Mouse (Mus musculus) forebrain, embryonic 12.5 days (tissue): Measurements from ENCODE around the gene Cfap100. TPM values are rescaled to one million over a fixed set of nuclear protein-coding genes. Genes with fewer than 3 reads are reported as not detected.

ENCODE experiments used
- ATAC-seq: fragments of 200-750 bp; cut with Nextera tagmentation; 2 replicates; pipeline ENCODE4 v1.8.0; 2017; ENCODE audit warnings: moderate TSS enrichment; ENCODE audit not compliant: low FRiP score
- H3K27ac ChIP-seq: fragments of 300-500 bp; sonication (generic); 2 replicates; pipeline ENCODE4 v1.5.1; 2016; ENCODE audit warnings: mild to moderate bottlenecking
- H3K27me3 ChIP-seq: fragments of 300-500 bp; sonication (generic); 2 replicates; pipeline ENCODE4 v1.6.1; 2016; ENCODE audit warnings: mild to moderate bottlenecking
- H3K36me3 ChIP-seq: fragments of 300-500 bp; sonication (generic); replicated peaks from 2 replicates; pipeline ENCODE4 v1.6.1; 2016; ENCODE audit warnings: mild to moderate bottlenecking
- H3K4me1 ChIP-seq: fragments of 300-500 bp; sonication (generic); 2 replicates; pipeline ENCODE4 v1.6.1; 2016
- H3K4me2 ChIP-seq: fragments of 300-500 bp; sonication (generic); 2 replicates; pipeline ENCODE4 v1.6.1; 2016; ENCODE audit warnings: mild to moderate bottlenecking, moderate library complexity
- H3K4me3 ChIP-seq: fragments of 300-500 bp; sonication (generic); replicated peaks from 2 replicates; pipeline ENCODE4 v1.5.1; 2016; ENCODE audit warnings: mild to moderate bottlenecking
- H3K9ac ChIP-seq: fragments of 300-500 bp; sonication (generic); 2 replicates; pipeline ENCODE4 v1.6.1; 2016; ENCODE audit warnings: mild to moderate bottlenecking
- H3K9me3 ChIP-seq: fragments of 300-500 bp; sonication (generic); 2 replicates; pipeline ENCODE4 v1.6.1; 2016
- WGBS: fragments of 180-500 bp; shearing (Covaris S2); methylation state at CpG from one replicate; pipeline ENCODE4 v1.1.7; 2016; 5-methylcytosine and 5-hydroxymethylcytosine counted together
- polyA plus RNA-seq: library from polyadenylated mRNA; unstranded; fragments of >200 nt; fragmentation: Nextera tagmentation; extraction: Ambion mirVana; gene quantifications from 2 replicates; pipeline ENCODE4 v1.2.1, GENCODE M21; 2016

Gene Cfap100
- 1.9 and 2.6 TPM in 2 replicates for polyA plus RNA-seq

DNA sequence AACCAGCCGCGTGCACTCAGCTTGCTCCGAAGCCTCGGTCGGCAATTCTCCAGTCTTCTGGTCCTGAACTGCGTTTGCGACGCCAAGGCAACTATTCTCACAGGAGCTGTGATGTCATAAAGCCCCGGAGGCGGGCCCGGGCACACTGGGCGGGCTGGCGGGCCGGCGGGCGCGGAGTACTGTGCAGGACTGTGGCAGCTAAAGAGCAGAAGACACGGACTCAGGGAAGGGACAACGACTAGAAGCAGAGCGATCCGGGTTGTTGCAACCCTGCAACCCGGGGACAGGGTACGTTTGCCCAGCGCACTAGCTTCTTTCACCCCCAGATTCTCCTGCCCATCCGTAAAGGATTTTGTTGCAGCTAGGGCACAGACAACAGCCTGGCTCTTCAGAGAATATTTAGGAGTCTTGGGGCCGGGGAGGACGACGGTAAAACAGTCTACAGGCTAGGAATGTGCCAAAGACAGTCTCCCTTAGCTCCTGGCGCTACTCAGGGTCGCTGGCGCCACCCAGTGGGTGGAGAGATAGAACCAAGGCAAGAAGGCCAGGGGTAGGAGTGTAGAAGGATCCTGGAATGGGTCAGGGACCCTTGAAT lies at the start of gene Cfap100:
Gene Cfap100, minus strand, starts transcription at position 418 of the 595 bp plus-strand sequence.
- Histone ChIP-seq H3K9ac (peak within 1 kb of the TSS; percentile 56), H3K4me2 (peak within 1 kb of the TSS; percentile 64), H3K27me3 (peaks cover 24% of the 10 kb centered on the region), H3K4me3 (peak within 1 kb of the TSS; percentile 39), H3K9me3 (no peaks in the 10 kb centered on the region), H3K27ac (peak within 1 kb of the TSS; percentile 6; the same call in 1 of the 2 replicates), H3K36me3 (no peaks in the 10 kb centered on the region), H3K4me1 (peaks cover 12% of the 10 kb centered on the region)
- WGBS = 2% methylated on average over 31 of the region's 31 CpGs
- peak; percentile 89 for ATAC-seq

DNA sequence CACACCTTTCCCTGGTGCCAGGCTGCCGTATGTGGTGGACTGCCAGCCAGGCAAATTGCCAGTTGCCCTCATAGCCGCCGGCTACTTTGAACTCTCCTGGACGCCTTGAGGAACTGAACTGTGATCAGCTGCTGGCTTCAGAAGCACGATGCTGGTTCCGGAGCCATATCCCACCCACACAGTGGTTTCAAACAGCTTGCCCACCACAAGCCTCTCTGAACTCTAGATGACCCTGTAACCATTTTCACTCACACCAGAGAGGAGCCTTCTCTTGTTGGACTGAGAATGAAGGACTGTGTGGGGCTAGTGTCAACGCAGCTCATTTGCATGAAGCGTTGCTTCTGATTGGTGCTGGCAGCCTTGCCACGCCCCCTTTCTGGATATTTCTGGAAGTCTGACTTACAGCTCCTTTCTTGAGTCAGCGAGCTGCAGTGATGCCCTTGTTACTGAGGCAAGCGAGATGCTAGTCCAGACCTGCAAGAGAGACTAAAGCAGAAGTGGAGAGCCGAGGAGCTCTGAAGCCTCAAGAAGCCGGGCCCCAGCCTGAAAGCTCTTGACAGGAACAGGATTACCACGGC lies 48.4 kb upstream of the Cfap100 start:
- Histone ChIP-seq H3K4me2 (no peak overlapping the region), H3K27ac (no peak overlapping the region), H3K27me3 (no peaks in the 10 kb centered on the region), H3K9me3 (no peaks in the 10 kb centered on the region), H3K36me3 (no peaks in the 10 kb centered on the region), H3K4me1 (no peaks in the 10 kb centered on the region), H3K9ac (no peak overlapping the region), H3K4me3 (no peak overlapping the region)
- no peak for ATAC-seq
- 71% methylated on average over 14 of the region's 14 CpGs for WGBS

DNA sequence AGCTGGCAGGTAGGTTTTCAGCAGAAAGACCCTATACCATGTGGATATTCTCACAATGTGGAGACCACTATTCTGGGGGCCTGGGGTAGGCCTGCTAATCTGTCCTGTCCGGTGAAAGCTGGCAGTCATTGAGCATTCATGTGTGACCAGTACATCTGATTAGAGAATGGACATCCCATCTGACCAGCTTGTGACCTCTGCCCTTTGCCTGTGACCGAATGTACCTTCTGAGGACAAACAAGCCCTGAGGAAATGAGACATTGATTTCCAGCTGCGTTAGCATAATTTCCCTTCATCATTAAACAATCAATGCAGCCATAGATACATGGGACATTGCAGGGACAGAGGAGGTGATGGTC lies 47.2 kb upstream of the Cfap100 start:
- no peaks in the 10 kb centered on the region for H3K27me3 ChIP-seq
- WGBS = 71% methylated on average over 3 of the region's 3 CpGs
- no peaks in the 10 kb centered on the region for H3K9me3 ChIP-seq
- H3K4me1 ChIP-seq = no peaks in the 10 kb centered on the region
- no peak overlapping the region for H3K27ac ChIP-seq
- no peaks in the 10 kb centered on the region for H3K36me3 ChIP-seq
- no peak for ATAC-seq
- no peak overlapping the region for H3K4me3 ChIP-seq
- H3K9ac ChIP-seq = no peak overlapping the region
- H3K4me2 ChIP-seq = no peak overlapping the region

DNA sequence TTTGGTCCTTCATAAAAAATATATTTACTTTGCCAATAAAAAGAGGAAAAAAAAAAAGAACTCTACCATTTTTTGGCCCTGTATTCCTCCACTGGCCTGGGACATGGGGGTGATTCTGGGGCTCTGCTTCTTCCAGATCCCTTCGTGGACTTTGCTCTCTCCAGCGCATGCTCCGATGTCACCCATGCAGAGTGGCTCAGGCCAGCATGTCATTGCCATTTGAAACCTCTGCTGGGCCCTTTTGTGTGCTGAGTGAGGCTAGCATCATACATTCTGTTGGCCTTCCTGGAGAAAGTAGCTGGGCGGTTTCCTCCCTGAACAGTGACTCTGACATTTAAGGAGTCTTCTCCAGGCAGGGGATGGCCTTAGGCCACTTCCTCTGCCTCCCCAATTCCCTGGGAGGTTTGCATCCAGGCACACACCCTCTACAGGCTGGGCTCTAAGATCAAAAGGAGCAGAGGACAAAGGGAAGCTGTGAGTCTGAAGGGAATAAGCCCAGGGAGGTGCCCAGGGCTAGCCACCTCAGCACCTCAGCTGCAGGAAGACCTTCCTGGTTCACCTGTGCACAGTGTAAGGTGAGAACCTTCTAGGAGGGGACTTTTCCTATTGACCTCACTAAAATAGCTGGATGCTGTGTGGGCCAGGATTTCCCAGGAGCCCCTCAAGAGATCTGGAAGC lies 46.7 kb upstream of the Cfap100 start:
- 77% methylated on average over 4 of the region's 4 CpGs for WGBS
- no peak for ATAC-seq
- Histone ChIP-seq H3K36me3 (no peaks in the 10 kb centered on the region), H3K27me3 (no peaks in the 10 kb centered on the region), H3K9me3 (no peaks in the 10 kb centered on the region), H3K27ac (no peak overlapping the region), H3K9ac (no peak overlapping the region), H3K4me2 (no peak overlapping the region), H3K4me1 (no peaks in the 10 kb centered on the region), H3K4me3 (no peak overlapping the region)

DNA sequence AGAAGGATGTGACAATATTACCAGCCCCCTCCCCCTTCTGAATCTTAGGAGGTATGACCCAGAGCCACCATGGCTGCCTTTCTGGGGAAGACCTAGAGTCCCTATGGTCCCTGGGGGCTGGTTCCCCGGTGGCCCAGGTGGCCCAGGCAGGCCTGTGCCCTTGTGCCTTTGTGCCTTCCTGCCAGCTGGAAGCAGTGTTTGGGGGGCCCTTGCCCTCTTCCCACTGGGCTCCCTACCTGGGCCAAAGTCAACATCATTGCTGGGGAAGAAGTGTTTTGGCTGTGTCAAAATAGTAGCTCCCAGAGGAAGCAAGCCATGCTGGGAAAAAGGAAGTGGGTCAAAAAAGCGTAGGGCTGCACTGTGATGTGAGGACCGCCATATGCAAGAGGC lies 45.8 kb upstream of the Cfap100 start:
- H3K9ac ChIP-seq = no peak overlapping the region
- H3K9me3 ChIP-seq = no peaks in the 10 kb centered on the region
- H3K4me3 ChIP-seq = no peak overlapping the region
- H3K27me3 ChIP-seq = no peaks in the 10 kb centered on the region
- 89% methylated on average over 3 of the region's 3 CpGs for WGBS
- H3K27ac ChIP-seq = no peak overlapping the region
- no peaks in the 10 kb centered on the region for H3K36me3 ChIP-seq
- no peaks in the 10 kb centered on the region for H3K4me1 ChIP-seq
- no peak for ATAC-seq
- H3K4me2 ChIP-seq = no peak overlapping the region

DNA sequence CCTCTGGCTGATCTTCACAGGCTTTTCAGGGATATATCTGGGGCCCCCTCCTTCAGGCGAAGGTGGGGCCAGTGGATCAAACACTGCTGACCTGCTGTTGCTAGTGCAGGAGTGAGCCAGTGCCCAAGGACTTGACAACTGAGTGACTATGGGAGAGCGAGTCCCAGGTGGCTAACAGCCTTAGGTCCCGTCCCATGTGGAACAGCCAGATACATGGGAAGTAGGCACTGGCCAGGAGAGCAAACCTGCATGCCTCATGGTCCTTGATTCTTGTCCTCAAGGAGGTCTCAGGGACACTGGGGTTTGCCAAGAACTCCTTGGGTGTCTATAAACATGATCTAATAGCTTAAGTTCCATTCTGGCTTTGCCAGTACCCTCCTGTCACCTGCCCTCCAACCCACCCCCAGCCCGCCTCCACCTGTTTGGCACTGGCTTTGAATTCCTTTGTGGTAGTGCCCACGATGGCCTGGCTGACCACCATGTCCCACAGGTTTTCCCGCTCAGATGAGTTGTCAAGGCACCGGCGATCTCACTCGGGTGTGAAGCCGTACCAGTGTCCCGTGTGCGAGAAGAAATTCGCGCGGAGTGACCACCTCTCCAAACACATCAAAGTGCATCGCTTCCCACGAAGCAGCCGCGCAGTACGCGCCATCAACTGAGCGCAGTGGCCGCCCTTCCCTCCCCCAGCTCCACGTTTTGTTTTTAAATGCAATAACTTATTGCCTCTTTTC lies 45.2 kb upstream of the Cfap100 start:
- H3K27ac ChIP-seq = no peak overlapping the region
- H3K9ac ChIP-seq = no peak overlapping the region
- no peaks in the 10 kb centered on the region for H3K9me3 ChIP-seq
- no peak overlapping the region for H3K4me2 ChIP-seq
- ATAC-seq = no peak
- WGBS = 95% methylated on average over 24 of the region's 24 CpGs
- no peak overlapping the region for H3K4me3 ChIP-seq
- no peaks in the 10 kb centered on the region for H3K36me3 ChIP-seq
- no peaks in the 10 kb centered on the region for H3K27me3 ChIP-seq
- no peaks in the 10 kb centered on the region for H3K4me1 ChIP-seq

DNA sequence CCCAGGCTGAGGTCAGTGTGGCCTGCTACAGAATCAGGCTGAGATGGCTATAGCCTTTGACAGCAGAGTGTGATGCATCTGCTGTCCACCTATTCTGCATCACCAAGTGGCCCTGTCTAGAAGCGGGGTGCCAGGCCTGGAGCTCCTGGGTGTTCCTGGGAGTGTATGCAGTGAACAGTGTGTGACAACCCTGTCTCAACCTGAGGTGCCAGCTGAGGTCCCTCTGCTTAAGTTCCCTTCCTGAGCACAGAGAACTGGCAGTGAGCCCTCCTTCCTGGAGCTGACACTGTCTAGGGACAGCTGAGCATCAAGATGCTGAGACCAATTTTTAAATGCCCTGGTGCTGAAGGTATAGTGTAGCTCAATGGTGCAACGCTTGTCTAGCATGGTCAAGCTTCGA lies 44.1 kb upstream of the Cfap100 start:
- no peaks in the 10 kb centered on the region for H3K27me3 ChIP-seq
- H3K4me2 ChIP-seq = no peak overlapping the region
- 89% methylated on average over 3 of the region's 3 CpGs for WGBS
- no peak overlapping the region for H3K27ac ChIP-seq
- no peak for ATAC-seq
- no peaks in the 10 kb centered on the region for H3K36me3 ChIP-seq
- no peak overlapping the region for H3K9ac ChIP-seq
- no peaks in the 10 kb centered on the region for H3K4me1 ChIP-seq
- H3K9me3 ChIP-seq = no peaks in the 10 kb centered on the region
- no peak overlapping the region for H3K4me3 ChIP-seq

DNA sequence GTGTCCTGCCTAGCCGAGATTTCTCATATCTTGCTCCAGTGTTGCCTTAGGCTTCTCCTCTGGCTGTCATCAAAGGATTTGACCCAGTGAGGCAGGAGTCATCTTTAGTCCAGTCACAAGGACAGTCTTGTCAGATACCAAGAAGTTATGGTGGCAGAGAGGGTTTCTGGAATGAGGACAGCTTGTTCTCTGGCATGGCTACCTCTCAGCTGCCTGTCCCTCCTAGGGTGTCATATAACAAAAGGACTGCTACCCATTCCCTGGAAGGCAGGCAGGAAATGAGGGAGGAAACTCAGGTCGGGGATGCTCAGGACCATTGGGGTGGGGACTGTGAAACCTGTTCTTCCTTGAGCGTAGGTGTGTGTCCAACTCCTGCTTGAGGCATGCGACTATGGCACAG lies 43.5 kb upstream of the Cfap100 start:
- Histone ChIP-seq H3K4me1 (no peaks in the 10 kb centered on the region), H3K9me3 (no peaks in the 10 kb centered on the region), H3K9ac (no peak overlapping the region), H3K4me2 (no peak overlapping the region), H3K27me3 (no peaks in the 10 kb centered on the region), H3K27ac (no peak overlapping the region), H3K4me3 (no peak overlapping the region), H3K36me3 (no peaks in the 10 kb centered on the region)
- 79% methylated on average over 4 of the region's 4 CpGs for WGBS
- no peak for ATAC-seq

DNA sequence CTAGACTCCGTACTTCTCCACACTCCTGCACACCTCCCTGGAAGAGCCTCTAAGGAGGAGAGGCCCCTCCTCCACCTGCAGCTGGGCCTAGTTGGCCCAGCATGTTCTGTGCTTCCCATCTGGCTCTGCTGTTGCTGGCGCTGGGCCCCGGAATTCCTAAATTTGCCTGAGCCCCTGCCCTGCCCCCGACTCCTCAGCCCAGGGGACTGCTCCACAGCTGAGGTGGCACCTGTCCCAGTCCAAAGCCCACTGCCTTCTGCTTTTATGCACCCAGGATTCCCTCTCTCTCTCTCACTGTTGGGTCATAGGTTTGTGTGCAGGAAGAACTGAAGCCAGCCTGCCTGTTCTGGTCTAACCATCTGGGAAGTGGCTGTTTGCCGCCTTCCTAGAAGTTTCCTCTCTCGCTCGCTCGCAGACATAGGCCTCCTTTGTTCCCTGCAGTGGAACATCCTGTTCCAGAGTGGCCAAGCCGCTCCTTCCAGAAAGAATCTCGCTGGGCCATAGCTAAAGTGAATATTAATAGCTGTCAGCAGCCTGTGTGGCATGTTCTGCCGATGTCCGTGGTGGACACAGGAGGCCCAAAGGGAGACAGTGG lies 42.4 kb upstream of the Cfap100 start:
- WGBS = 75% methylated on average over 12 of the region's 12 CpGs
- Histone ChIP-seq H3K27ac (0 out of 2 replicates have a peak overlapping the region, but pooled peaks have one; percentile 1), H3K9ac (no peak overlapping the region), H3K4me2 (no peak overlapping the region), H3K4me3 (no peak overlapping the region), H3K4me1 (no peaks in the 10 kb centered on the region), H3K27me3 (no peaks in the 10 kb centered on the region), H3K9me3 (no peaks in the 10 kb centered on the region), H3K36me3 (no peaks in the 10 kb centered on the region)
- no peak for ATAC-seq

DNA sequence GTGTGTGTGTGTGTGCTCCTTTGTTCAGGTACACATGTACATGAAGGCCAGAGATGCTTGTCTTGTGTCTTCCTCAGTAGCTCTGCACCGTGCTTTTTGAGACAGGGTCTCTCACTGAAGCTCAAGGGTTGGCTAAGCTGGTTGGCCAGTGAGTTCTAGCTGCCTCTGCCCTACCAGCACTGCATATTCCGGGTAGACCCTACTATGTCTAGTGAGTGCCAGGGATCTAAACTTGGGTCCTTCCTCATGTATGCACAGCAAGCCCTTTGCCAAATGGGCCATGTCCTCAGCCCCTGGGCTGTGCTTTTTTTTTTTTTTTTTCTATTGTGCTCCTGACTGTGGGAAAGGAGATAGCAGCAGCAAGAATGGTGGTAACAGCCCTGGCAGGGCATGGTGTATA lies 41.7 kb upstream of the Cfap100 start:
- WGBS = 93% methylated on average over 2 of the region's 2 CpGs
- no peak overlapping the region for H3K9ac ChIP-seq
- no peaks in the 10 kb centered on the region for H3K4me1 ChIP-seq
- peaks cover 2% of the 10 kb centered on the region; the same call in 1 of the 2 replicates for H3K27me3 ChIP-seq
- no peaks in the 10 kb centered on the region for H3K36me3 ChIP-seq
- no peak overlapping the region for H3K27ac ChIP-seq
- no peaks in the 10 kb centered on the region for H3K9me3 ChIP-seq
- H3K4me3 ChIP-seq = no peak overlapping the region
- no peak overlapping the region for H3K4me2 ChIP-seq
- no peak for ATAC-seq

DNA sequence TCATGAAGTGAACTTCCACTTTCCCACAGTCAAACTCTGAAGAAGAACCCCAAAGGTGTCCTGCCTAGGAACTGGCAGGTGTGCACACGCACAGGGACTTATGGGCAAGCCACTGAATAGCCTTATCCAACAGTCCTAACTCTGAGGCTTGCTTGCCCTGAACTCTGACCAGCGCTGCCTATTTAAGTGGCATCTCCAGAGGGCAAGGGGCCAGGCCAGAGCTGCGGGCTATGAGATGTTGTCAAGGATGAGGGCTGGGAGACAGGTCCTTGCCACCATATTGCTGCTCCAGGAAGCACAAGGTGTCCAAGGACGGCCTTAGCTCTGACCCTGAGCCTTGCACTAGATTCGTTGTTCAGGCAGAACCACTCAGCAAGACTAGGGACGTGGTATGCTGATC lies 40.4 kb upstream of the Cfap100 start:
- no peak overlapping the region for H3K9ac ChIP-seq
- no peak for ATAC-seq
- 88% methylated on average over 6 of the region's 6 CpGs for WGBS

DNA sequence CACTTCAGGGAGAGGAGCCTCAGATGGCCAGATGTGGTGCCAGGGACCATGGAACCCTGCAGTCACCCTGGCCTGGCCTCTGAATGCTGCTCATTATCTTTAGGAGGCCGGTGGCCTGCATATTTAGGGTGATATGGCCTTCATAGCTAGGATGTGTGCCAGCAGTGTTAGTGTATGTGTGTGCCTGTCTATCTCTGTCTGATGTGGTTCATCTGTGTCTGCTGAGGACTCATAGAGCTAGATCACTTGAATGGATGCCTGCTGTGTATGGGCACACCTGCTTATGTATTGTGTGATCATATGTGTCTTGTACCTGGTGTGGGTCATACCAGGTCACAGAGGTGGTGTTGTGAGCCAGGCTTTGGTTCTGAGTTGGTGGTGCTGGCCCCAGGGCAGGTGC lies 39.6 kb upstream of the Cfap100 start:
- Histone ChIP-seq H3K36me3 (no peaks in the 10 kb centered on the region), H3K9me3 (no peaks in the 10 kb centered on the region), H3K27me3 (peaks cover 21% of the 10 kb centered on the region), H3K9ac (no peak overlapping the region), H3K4me3 (no peak overlapping the region), H3K27ac (no peak overlapping the region), H3K4me2 (no peak overlapping the region), H3K4me1 (peaks cover 9% of the 10 kb centered on the region)
- ATAC-seq = no peak
- WGBS = 89% methylated on average over 1 of the region's 1 CpGs

More for the DNA sequence above, 40.4 kb upstream of the Cfap100 start:
- H3K27ac ChIP-seq = no peak overlapping the region
- no peak overlapping the region for H3K4me2 ChIP-seq
- no peaks in the 10 kb centered on the region for H3K36me3 ChIP-seq
- H3K27me3 ChIP-seq = peaks cover 13% of the 10 kb centered on the region
- H3K4me3 ChIP-seq = no peak overlapping the region
- H3K9me3 ChIP-seq = no peaks in the 10 kb centered on the region
- peaks cover under 1% of the 10 kb centered on the region; the same call in 1 of the 2 replicates for H3K4me1 ChIP-seq
